Mouse (Mus musculus) C2C12 (cell line): Measurements from ENCODE around the gene Dennd2a.

Experiments used
- CEBPB ChIP-seq: IDR thresholded peaks from one replicate; pipeline ENCODE4 v1.6.1; 2011; ENCODE audit warnings: low read depth, mild to moderate bottlenecking, control low read depth, moderate library complexity
- CTCF ChIP-seq: IDR thresholded peaks from one replicate; pipeline ENCODE4 v1.5.1; 2011; ENCODE audit not compliant: control insufficient read depth, insufficient read depth, insufficient read length
- MAX ChIP-seq: IDR thresholded peaks from one replicate; pipeline ENCODE4 v1.6.1; 2011; ENCODE audit warnings: mild to moderate bottlenecking, control low read depth
- MYOD1 ChIP-seq: IDR thresholded peaks from one replicate; pipeline ENCODE4 v1.6.1; 2011; ENCODE audit warnings: low read depth; ENCODE audit not compliant: control insufficient read depth, insufficient read length
- MYOG ChIP-seq: IDR thresholded peaks from one replicate; pipeline ENCODE4 v1.6.1; 2011; ENCODE audit not compliant: control insufficient read depth, insufficient read length; ENCODE audit errors: extremely low read depth
- USF1 ChIP-seq: IDR thresholded peaks from one replicate; pipeline ENCODE4 v1.6.1; 2011; ENCODE audit warnings: low read depth, mild to moderate bottlenecking, control low read depth, moderate library complexity

DNA sequence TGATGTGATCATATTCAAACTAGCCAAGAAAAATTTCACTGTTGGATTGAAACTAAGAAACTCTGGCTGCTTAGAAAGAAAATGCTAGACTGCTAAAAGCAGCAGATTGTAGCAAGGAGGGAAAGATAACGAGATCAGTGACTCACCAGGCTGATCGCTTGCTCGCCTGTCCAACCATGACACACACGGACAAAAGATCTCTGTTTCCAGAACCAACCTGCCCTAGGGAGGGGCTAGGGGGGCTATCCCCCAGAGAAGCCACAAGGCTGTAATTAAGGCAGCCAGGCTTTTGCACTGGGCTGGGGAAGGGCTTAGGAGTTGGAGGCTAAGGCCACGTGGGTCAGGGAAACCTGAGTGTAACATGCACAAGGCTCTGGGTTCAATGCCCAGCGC, 41.9 kb downstream of the Dennd2a start:
- peak; percentile 76 for TF ChIP-seq MAX
- no peak for TF ChIP-seq CTCF
- no peak for TF ChIP-seq MYOG
- TF ChIP-seq MYOD1: peak; percentile 44
- no peak for TF ChIP-seq CEBPB
- TF ChIP-seq USF1: peak; percentile 86
